Mouse (Mus musculus) liver, embryonic 11.5 days (tissue): ENCODE results near the gene Ntng1. TPM values are rescaled to one million over a fixed set of nuclear protein-coding genes. Genes with fewer than 3 reads are reported as not detected.

Source experiments
- ATAC-seq: fragments of 200-750 bp; cut with Nextera tagmentation; replicated peaks from 2 replicates; pipeline ENCODE4 v1.8.0; 2017; ENCODE audit warnings: moderate number of reproducible peaks, mild to moderate bottlenecking, moderate TSS enrichment, moderate library complexity; ENCODE audit not compliant: low FRiP score
- DNase-seq: peaks from one replicate; pipeline ENCODE4 v3.0.0-alpha.2; 2017; ENCODE audit warnings: low spot score
- H3K27ac ChIP-seq: fragments of 300-500 bp; sonication (generic); 2 replicates; pipeline ENCODE4 v1.5.1; 2014; ENCODE audit warnings: mild to moderate bottlenecking, low read depth, low read length, control low read depth
- H3K27me3 ChIP-seq: fragments of 300-500 bp; sonication (generic); replicated peaks from 2 replicates; pipeline ENCODE4 v1.6.1; 2014; ENCODE audit warnings: low read length, mixed read lengths; ENCODE audit not compliant: control insufficient read depth, insufficient read depth
- H3K36me3 ChIP-seq: fragments of 300-500 bp; sonication (generic); 2 replicates; pipeline ENCODE4 v1.6.1; 2014; ENCODE audit warnings: mild to moderate bottlenecking, low read length, moderate library complexity, mixed read lengths; ENCODE audit not compliant: control insufficient read depth, insufficient read depth
- H3K4me1 ChIP-seq: fragments of 300-500 bp; sonication (generic); replicated peaks from 2 replicates; pipeline ENCODE4 v1.6.1; 2014; ENCODE audit warnings: low read length, mixed read lengths; ENCODE audit not compliant: control insufficient read depth, insufficient read depth
- H3K4me2 ChIP-seq: fragments of 300-500 bp; sonication (generic); 2 replicates; pipeline ENCODE4 v1.6.1; 2014; ENCODE audit warnings: mild to moderate bottlenecking, control low read depth, moderate library complexity
- H3K4me3 ChIP-seq: fragments of 300-500 bp; sonication (generic); 2 replicates; pipeline ENCODE4 v1.5.1; 2014; ENCODE audit warnings: low read depth, low read length, control low read depth
- H3K9ac ChIP-seq: fragments of 300-500 bp; sonication (generic); 2 replicates; pipeline ENCODE4 v1.6.1; 2014; ENCODE audit warnings: low read depth, low read length, control low read depth
- H3K9me3 ChIP-seq: fragments of 300-500 bp; sonication (generic); 2 replicates; pipeline ENCODE4 v1.6.1; 2016; ENCODE audit warnings: low read length, inconsistent platforms, mixed read lengths; ENCODE audit not compliant: control insufficient read depth
- WGBS: fragments of 180-500 bp; shearing (Covaris S2); extraction: QIAGEN DNeasy Blood & Tissue Kit; methylation state at CpG from one replicate; pipeline ENCODE4 v1.1.7; 2014; 5-methylcytosine and 5-hydroxymethylcytosine counted together
- polyA plus RNA-seq: library from polyadenylated mRNA; unstranded; fragments of >200 nt; fragmentation: Nextera tagmentation; extraction: Ambion mirVana; gene quantifications from 2 replicates; pipeline ENCODE4 v1.2.1, GENCODE M21; 2014

The Ntng1 gene
- polyA plus RNA-seq, 1 experiment from 2014 or later = 0.10 TPM

GRCm38 (mm10) chr3:110085336-110085735 lies 58.5 kb downstream of the Ntng1 start:
- Histone ChIP-seq H3K9me3 (no peaks in the 10 kb centered on the region), H3K27ac (no peak overlapping the region), H3K9ac (no peak overlapping the region), H3K4me1 (no peaks in the 10 kb centered on the region), H3K27me3 (no peaks in the 10 kb centered on the region), H3K4me2 (no peak overlapping the region), H3K4me3 (no peak overlapping the region), H3K36me3 (no peaks in the 10 kb centered on the region)
- ATAC-seq = no peak
- WGBS = 51% methylated on average over 2 of the region's 2 CpGs
- DNase-seq = no peak

GRCm38 (mm10) chr3:110064709-110065256 lies 79.0 kb downstream of the Ntng1 start:
- H3K4me2 ChIP-seq = no peak overlapping the region
- WGBS = 77% methylated on average over 6 of the region's 6 CpGs

GRCm38 (mm10) chr3:110055915-110056314 lies 87.9 kb downstream of the Ntng1 start:
- WGBS = 80% methylated on average over 6 of the region's 6 CpGs
- no peaks in the 10 kb centered on the region for H3K9me3 ChIP-seq
- no peak overlapping the region for H3K4me2 ChIP-seq
- H3K4me1 ChIP-seq = no peaks in the 10 kb centered on the region
- no peaks in the 10 kb centered on the region for H3K36me3 ChIP-seq
- DNase-seq (no peak), ATAC-seq (no peak)
- no peak overlapping the region for H3K27ac ChIP-seq
- H3K27me3 ChIP-seq = no peaks in the 10 kb centered on the region
- no peak overlapping the region for H3K4me3 ChIP-seq
- H3K9ac ChIP-seq = no peak overlapping the region

More at GRCm38 (mm10) chr3:110064709-110065256, 79.0 kb downstream of the Ntng1 start:
- H3K36me3 ChIP-seq = no peaks in the 10 kb centered on the region
- no peaks in the 10 kb centered on the region for H3K4me1 ChIP-seq
- no peak overlapping the region for H3K27ac ChIP-seq
- no peak for ATAC-seq
- H3K9me3 ChIP-seq = no peaks in the 10 kb centered on the region
- no peak for DNase-seq
- H3K27me3 ChIP-seq = no peaks in the 10 kb centered on the region
- no peak overlapping the region for H3K9ac ChIP-seq
- H3K4me3 ChIP-seq = no peak overlapping the region

- H3K36me3 ChIP-seq = no peaks in the 10 kb centered on the region
- no peak for ATAC-seq
- H3K9me3 ChIP-seq = no peaks in the 10 kb centered on the region
- no peak overlapping the region for H3K4me3 ChIP-seq
- no peak for DNase-seq
- 83% methylated on average over 6 of the region's 6 CpGs for WGBS
- no peaks in the 10 kb centered on the region for H3K4me1 ChIP-seq
- H3K4me2 ChIP-seq = no peak overlapping the region
- no peak overlapping the region for H3K9ac ChIP-seq
- H3K27ac ChIP-seq = no peak overlapping the region
- no peaks in the 10 kb centered on the region for H3K27me3 ChIP-seq
These were observed 88.4 kb downstream of the Ntng1 start for GRCm38 (mm10) chr3:110055433-110055832.

GRCm38 (mm10) chr3:110054125-110054524 lies 89.7 kb downstream of the Ntng1 start:
- no peak overlapping the region for H3K4me2 ChIP-seq
- H3K27ac ChIP-seq = no peak overlapping the region
- WGBS = 80% methylated on average over 2 of the region's 2 CpGs
- no peak for ATAC-seq
- no peak overlapping the region for H3K9ac ChIP-seq
- H3K36me3 ChIP-seq = no peaks in the 10 kb centered on the region
- no peak overlapping the region for H3K4me3 ChIP-seq
- H3K27me3 ChIP-seq = no peaks in the 10 kb centered on the region
- H3K4me1 ChIP-seq = no peaks in the 10 kb centered on the region
- DNase-seq = no peak
- H3K9me3 ChIP-seq = no peaks in the 10 kb centered on the region

GRCm38 (mm10) chr3:110048152-110048551 lies 95.7 kb downstream of the Ntng1 start:
- Histone ChIP-seq H3K4me1 (no peaks in the 10 kb centered on the region), H3K4me3 (no peak overlapping the region), H3K4me2 (no peak overlapping the region), H3K27me3 (no peaks in the 10 kb centered on the region), H3K9me3 (no peaks in the 10 kb centered on the region), H3K36me3 (no peaks in the 10 kb centered on the region), H3K9ac (no peak overlapping the region), H3K27ac (no peak overlapping the region)
- DNase-seq (no peak), ATAC-seq (no peak)
- 72% methylated on average over 6 of the region's 6 CpGs for WGBS

- H3K36me3 ChIP-seq = no peaks in the 10 kb centered on the region
- H3K4me3 ChIP-seq = no peak overlapping the region
- no peaks in the 10 kb centered on the region for H3K4me1 ChIP-seq
- DNase-seq (no peak), ATAC-seq (no peak)
- no peak overlapping the region for H3K27ac ChIP-seq
- H3K4me2 ChIP-seq = no peak overlapping the region
- no peak overlapping the region for H3K9ac ChIP-seq
- WGBS = 90% methylated on average over 2 of the region's 2 CpGs
- no peaks in the 10 kb centered on the region for H3K9me3 ChIP-seq
- no peaks in the 10 kb centered on the region for H3K27me3 ChIP-seq
These were observed 97.1 kb downstream of the Ntng1 start for GRCm38 (mm10) chr3:110046750-110047149.

GRCm38 (mm10) chr3:110044209-110044608 lies 99.6 kb downstream of the Ntng1 start:
- Histone ChIP-seq H3K27ac (no peak overlapping the region), H3K4me2 (no peak overlapping the region), H3K9me3 (no peaks in the 10 kb centered on the region), H3K4me1 (no peaks in the 10 kb centered on the region), H3K9ac (no peak overlapping the region), H3K36me3 (no peaks in the 10 kb centered on the region), H3K27me3 (no peaks in the 10 kb centered on the region), H3K4me3 (no peak overlapping the region)
- ATAC-seq = no peak
- DNase-seq = no peak
- 84% methylated on average over 2 of the region's 2 CpGs for WGBS

GRCm38 (mm10) chr3:110043641-110044187 lies 100.1 kb downstream of the Ntng1 start:
- DNase-seq = no peak
- H3K9ac ChIP-seq = no peak overlapping the region
- 82% methylated on average over 1 of the region's 1 CpGs for WGBS

More at GRCm38 (mm10) chr3:110043641-110044187, 100.1 kb downstream of the Ntng1 start:
- H3K27me3 ChIP-seq = no peaks in the 10 kb centered on the region
- no peak overlapping the region for H3K4me3 ChIP-seq
- no peaks in the 10 kb centered on the region for H3K36me3 ChIP-seq
- H3K9me3 ChIP-seq = no peaks in the 10 kb centered on the region
- H3K4me1 ChIP-seq = no peaks in the 10 kb centered on the region
- ATAC-seq = no peak
- no peak overlapping the region for H3K27ac ChIP-seq
- no peak overlapping the region for H3K4me2 ChIP-seq
